ENCODE assay signal across 9 mouse cellular contexts in the genomic region with DNA sequence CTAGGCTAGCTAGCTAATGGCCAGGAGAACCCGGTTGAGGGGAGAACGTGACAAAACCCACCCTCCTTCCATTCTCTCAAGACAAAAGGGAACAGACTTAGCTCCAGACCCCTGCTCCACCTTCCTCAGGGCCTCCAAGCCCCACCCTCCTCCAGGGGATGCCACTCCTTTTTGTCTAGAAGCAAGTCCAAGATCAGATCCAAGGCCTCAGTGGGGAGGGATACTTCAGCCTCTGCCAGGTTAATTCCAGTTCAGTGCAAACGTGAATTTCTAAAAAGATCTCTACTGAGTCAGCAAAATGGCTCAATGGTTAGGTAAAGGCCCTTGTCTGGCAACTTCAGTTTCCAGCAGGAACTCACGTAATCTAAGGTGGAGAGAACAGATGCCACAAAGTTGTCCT. TPM values are rescaled to one million over a fixed set of nuclear protein-coding genes. Genes with fewer than 3 reads are reported as not detected.
A peak's percentile ranks its signal among the peaks of the same experiment; 100 is the strongest.
DNase-seq lines count a peak whose midpoint lies in the region; ATAC-seq and TF ChIP-seq lines count a peak whose summit lies in the region.
"Had no signal": no experiment of that assay in that cellular context is flagged by ENCODE, and none has a peak within 500 bp of the region (broad histone marks: within the 10 kb centered on the region; RNA-seq: fewer than 3 reads in every experiment).

No protein-coding gene starts in this region.

- no peak overlapping the region for H3K4me2 ChIP-seq in embryonic facial prominence, embryonic 15.5 days (replicated peaks)
- peak overlapping the region; percentile 17; the same call in 1 of the 2 replicates for H3K4me2 ChIP-seq in liver, embryonic 13.5 days

- H3K27ac ChIP-seq in left cerebral cortex, adult 2 months = peak overlapping the region; percentile 61
- peak overlapping the region; percentile 63; the same call in 1 of the 2 replicates for H3K27ac ChIP-seq in embryonic facial prominence, embryonic 15.5 days (replicated peaks)
- peak overlapping the region; percentile 71 for H3K27ac ChIP-seq in liver, embryonic 13.5 days

- TF ChIP-seq CTCF in left cerebral cortex, adult 2 months (IDR thresholded peaks at IDR 0.05) = no peak

- H3K27me3 ChIP-seq in embryonic facial prominence, embryonic 15.5 days = peaks cover 5% of the 10 kb centered on the region; the same call in 1 of the 2 replicates
- H3K27me3 ChIP-seq in liver, embryonic 13.5 days = no peaks in the 10 kb centered on the region

- intact Hi-C loops in left cerebral cortex, adult 2 months (cut with DNase I) = loop anchor here (2.0 kb wide), 1 partner anchor 18 kb away; no protein-coding TSS in a partner anchor

- no peak overlapping the region for H3K9ac ChIP-seq in embryonic facial prominence, embryonic 15.5 days
- peak overlapping the region; percentile 30; the same call in 1 of the 2 replicates for H3K9ac ChIP-seq in liver, embryonic 13.5 days

- no peaks in the 10 kb centered on the region for H3K36me3 ChIP-seq in embryonic facial prominence, embryonic 15.5 days
- H3K36me3 ChIP-seq in liver, embryonic 13.5 days = no peaks in the 10 kb centered on the region; the same call in 1 of the 2 replicates

- H3K4me1 ChIP-seq in embryonic facial prominence, embryonic 15.5 days = peaks cover 32% of the 10 kb centered on the region
- H3K4me1 ChIP-seq in liver, embryonic 13.5 days (replicated peaks) = peaks cover 91% of the 10 kb centered on the region

- no peak overlapping the region for H3K4me3 ChIP-seq in left cerebral cortex, adult 2 months
- H3K4me3 ChIP-seq in embryonic facial prominence, embryonic 15.5 days (replicated peaks) = no peak overlapping the region
- no peak overlapping the region for H3K4me3 ChIP-seq in liver, embryonic 13.5 days (replicated peaks)

- no peak for DNase-seq in left cerebral cortex, adult 2 months (ENCODE audit: extremely low spot score in 1 of 2, low spot score in 2 of 2)
- no peak for DNase-seq in left cerebral cortex, adult 18-20 months (ENCODE audit: low spot score in 2 of 2)
- DNase-seq in ES-CJ7 (ENCODE audit: low read depth, low spot score) = peak; percentile 87
- no peak for DNase-seq in liver, embryonic 13.5 days
- DNase-seq in thymus, postnatal 14 days = no peak
- DNase-seq in spleen, postnatal 10 days (ENCODE audit: low spot score in 2 of 2) = no peak
- DNase-seq: kidney, postnatal 14 days; retina, postnatal 1 day had no signal

- H3K9me3 ChIP-seq in embryonic facial prominence, embryonic 15.5 days (replicated peaks) = no peaks in the 10 kb centered on the region
- no peaks in the 10 kb centered on the region for H3K9me3 ChIP-seq in liver, embryonic 13.5 days (replicated peaks)

- 37% methylated on average over 4 of the region's 4 CpGs for WGBS in embryonic facial prominence, embryonic 15.5 days
- WGBS in liver, embryonic 13.5 days (ENCODE audit: insufficient replicate concordance) = 54% methylated on average over 4 of the region's 4 CpGs

- ATAC-seq in embryonic facial prominence, embryonic 15.5 days (ENCODE audit: insufficient number of reproducible peaks, low FRiP score, low TSS enrichment, low read depth) = no peak
- ATAC-seq in liver, embryonic 13.5 days (ENCODE audit: low read depth) = 0 out of 2 replicates have a peak, but pooled peaks have one; percentile 47

RNA-seq across cellular contexts. Expression of a gene that starts 20.2 kb away (rescaled TPM):
- total RNA-seq in left cerebral cortex, adult 2 months (2021) = 10 to 100 TPM; 23.2 to 30.1 TPM
- total RNA-seq in left cerebral cortex, adult 18-20 months (2021) = 10 to 100 TPM; 19.1 to 24.0 TPM
- polyA plus RNA-seq in embryonic facial prominence, embryonic 15.5 days (2015; fragmentation: Nextera tagmentation; extraction: Ambion mirVana) = 6.7 and 7.3 TPM in 2 replicates
- 5.4 and 5.8 TPM in 2 replicates for polyA plus RNA-seq in liver, embryonic 13.5 days (2015; fragmentation: Nextera tagmentation; extraction: Ambion mirVana)
